Mouse (Mus musculus) megakaryocyte, embryonic 14.5 days (primary cell): ENCODE results near the gene Pip5k1a. TPM values are rescaled to one million over a fixed set of nuclear protein-coding genes. Genes with fewer than 3 reads are reported as not detected.
"Not testable (repeated sequence)": the region's sequence is repeated elsewhere in the genome, so short reads cannot be mapped to it uniquely, and the experiment has no call there.

ENCODE experiments used
- H3K27me3 ChIP-seq: replicated peaks from 2 replicates; pipeline ENCODE3; 2012; ENCODE audit warnings: inconsistent platforms
- H3K36me3 ChIP-seq: replicated peaks from 2 replicates; pipeline ENCODE3; 2012; ENCODE audit warnings: low read length, inconsistent platforms, mixed read lengths
- H3K4me1 ChIP-seq: 2 replicates; pipeline ENCODE4 v1.6.1; 2012; ENCODE audit warnings: inconsistent platforms
- H3K4me3 ChIP-seq: replicated peaks from 2 replicates; pipeline ENCODE3; 2012; ENCODE audit warnings: moderate library complexity, mild to moderate bottlenecking, inconsistent platforms
- H3K9me3 ChIP-seq: 2 replicates; pipeline ENCODE4 v1.6.1; 2012; ENCODE audit warnings: inconsistent platforms
- FLI1 ChIP-seq: IDR thresholded peaks from 2 replicates; pipeline ENCODE4 v1.6.1; 2012; ENCODE audit warnings: low read length, inconsistent platforms, mixed read lengths
- GATA1 ChIP-seq: IDR thresholded peaks from 3 replicates; pipeline ENCODE4 v1.6.1; 2012; ENCODE audit warnings: mixed read lengths, low read length, inconsistent platforms, borderline replicate concordance
- polyA plus RNA-seq: library from polyadenylated mRNA; stranded (reverse); fragments of >175 nt; gene quantifications from 2 replicates; pipeline ENCODE4 v1.2.3, GENCODE M21; 2012; ENCODE audit warnings: low replicate concordance; ENCODE audit not compliant: insufficient read depth

Gene Pip5k1a
- polyA plus RNA-seq, 1 experiment: 16.2 TPM

GRCm38 (mm10) chr3:95121580-95121979, 14.8 kb upstream of the Pip5k1a start:
- Histone ChIP-seq H3K36me3 (peaks cover 90% of the 10 kb centered on the region), H3K9me3 (no peaks in the 10 kb centered on the region), H3K4me3 (no peak overlapping the region), H3K27me3 (no peaks in the 10 kb centered on the region), H3K4me1 (peaks cover 49% of the 10 kb centered on the region)
- no peak for TF ChIP-seq GATA1
- TF ChIP-seq FLI1: no peak

DNA sequence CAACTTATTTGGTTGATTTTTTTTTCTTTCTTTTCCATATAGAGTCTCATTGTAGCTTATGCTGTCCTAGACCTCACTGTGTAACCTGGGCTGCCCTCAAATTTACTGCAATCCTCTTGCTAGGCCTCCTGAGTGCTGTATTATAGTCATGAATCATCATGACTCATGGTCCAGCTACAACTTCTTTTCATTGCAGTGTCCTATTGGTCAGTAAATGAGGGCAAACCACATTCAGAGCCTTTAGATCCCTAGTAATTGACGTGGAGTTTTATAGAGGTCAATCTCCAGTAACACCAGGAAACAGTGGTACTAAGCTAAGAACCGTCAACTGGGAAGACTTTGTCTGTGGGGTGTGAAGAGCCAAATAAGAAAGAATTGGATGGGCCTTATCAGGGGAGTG, 11.0 kb upstream of the Pip5k1a start:
- H3K27me3 ChIP-seq: no peaks in the 10 kb centered on the region
- peaks cover 57% of the 10 kb centered on the region for H3K4me1 ChIP-seq
- TF ChIP-seq GATA1: no peak
- no peak for TF ChIP-seq FLI1
- H3K4me3 ChIP-seq: peak overlapping the region; percentile 18
- H3K36me3 ChIP-seq: peaks cover 81% of the 10 kb centered on the region
- no peaks in the 10 kb centered on the region for H3K9me3 ChIP-seq

DNA sequence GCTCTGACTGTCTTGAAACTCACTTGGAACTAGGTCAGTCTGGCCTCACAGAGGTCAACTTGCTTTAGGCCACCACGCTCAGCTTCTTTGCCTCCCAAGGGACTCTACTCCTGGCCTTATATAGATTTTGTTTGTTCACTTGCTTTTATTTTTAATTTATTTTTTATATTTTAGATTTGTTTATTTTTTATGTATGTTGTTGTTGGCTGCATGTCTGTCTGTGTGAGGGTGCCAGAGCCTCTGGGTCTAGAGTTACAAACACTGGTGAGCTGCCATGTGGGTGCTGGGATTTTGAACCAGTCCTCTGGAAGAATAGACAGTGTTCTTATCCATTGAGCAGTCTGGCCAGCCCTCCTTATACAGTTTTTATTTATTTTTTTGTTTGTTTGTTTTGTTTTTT, 6.0 kb upstream of the Pip5k1a start:
- TF ChIP-seq GATA1 (no peak), FLI1 (no peak)
- Histone ChIP-seq H3K4me3 (peak overlapping the region; percentile 82), H3K36me3 (peaks cover 35% of the 10 kb centered on the region), H3K27me3 (no peaks in the 10 kb centered on the region), H3K9me3 (no peaks in the 10 kb centered on the region), H3K4me1 (peaks cover 49% of the 10 kb centered on the region)

GRCm38 (mm10) chr3:95110911-95111726, 4.4 kb upstream of the Pip5k1a start, which contains the start of gene Vps72:
Vps72 (plus strand) TSS chr3:95111022.
- Histone ChIP-seq H3K4me1 (peaks cover 38% of the 10 kb centered on the region), H3K27me3 (no peaks in the 10 kb centered on the region), H3K36me3 (peaks cover 25% of the 10 kb centered on the region), H3K4me3 (peak within 1 kb of the TSS; percentile 97), H3K9me3 (no peaks in the 10 kb centered on the region)
- no peak for TF ChIP-seq FLI1
- TF ChIP-seq GATA1: no peak

DNA sequence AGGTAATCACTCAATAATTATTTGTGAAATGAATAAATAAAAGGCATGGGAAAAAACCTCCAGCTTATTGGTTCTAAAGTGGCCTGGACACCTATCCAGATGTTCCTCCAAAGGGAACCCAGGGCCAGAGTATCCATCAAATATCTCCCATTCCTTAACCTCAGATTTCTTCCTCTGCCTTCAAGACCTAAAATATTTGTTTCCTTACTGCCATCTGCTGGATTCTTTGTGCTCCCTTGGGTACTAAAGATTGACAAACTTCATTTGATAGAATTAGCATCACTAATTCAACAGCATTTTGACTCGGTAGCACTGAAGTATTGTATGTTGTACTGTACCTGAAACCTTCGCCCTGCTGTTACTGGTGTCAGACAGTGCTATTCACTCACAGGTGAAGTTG, 1.2 kb upstream of the Pip5k1a start:
- TF ChIP-seq GATA1 (no peak), FLI1 (no peak)
- Histone ChIP-seq H3K36me3 (peaks cover 11% of the 10 kb centered on the region), H3K4me1 (peaks cover 45% of the 10 kb centered on the region), H3K9me3 (no peaks in the 10 kb centered on the region), H3K4me3 (no peak overlapping the region), H3K27me3 (no peaks in the 10 kb centered on the region)

DNA sequence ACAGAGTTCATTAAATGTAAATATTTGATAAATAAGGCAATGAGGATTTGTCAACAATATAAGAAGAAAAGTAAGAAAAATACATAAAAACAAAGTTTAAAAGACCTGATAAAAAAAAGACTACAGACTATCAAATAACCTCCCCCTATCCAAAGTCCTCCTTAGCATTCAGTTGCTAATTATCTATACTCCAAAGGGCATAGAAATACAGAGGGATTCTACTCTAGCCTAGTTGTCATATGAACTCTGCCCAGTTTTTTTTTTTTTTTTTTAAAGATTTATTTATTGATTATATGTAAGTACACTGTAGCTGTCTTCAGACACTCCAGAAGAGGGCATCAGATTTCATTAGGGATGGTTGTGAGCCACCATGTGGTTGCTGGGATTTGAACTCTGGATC, 578 bp upstream of the Pip5k1a start:
- not testable (repeated sequence) for H3K9me3 ChIP-seq, H3K27me3 ChIP-seq
- Histone ChIP-seq H3K4me3 (peak overlapping the region; percentile 98), H3K36me3 (peaks cover 14% of the 10 kb centered on the region), H3K4me1 (peaks cover 42% of the 10 kb centered on the region)

DNA sequence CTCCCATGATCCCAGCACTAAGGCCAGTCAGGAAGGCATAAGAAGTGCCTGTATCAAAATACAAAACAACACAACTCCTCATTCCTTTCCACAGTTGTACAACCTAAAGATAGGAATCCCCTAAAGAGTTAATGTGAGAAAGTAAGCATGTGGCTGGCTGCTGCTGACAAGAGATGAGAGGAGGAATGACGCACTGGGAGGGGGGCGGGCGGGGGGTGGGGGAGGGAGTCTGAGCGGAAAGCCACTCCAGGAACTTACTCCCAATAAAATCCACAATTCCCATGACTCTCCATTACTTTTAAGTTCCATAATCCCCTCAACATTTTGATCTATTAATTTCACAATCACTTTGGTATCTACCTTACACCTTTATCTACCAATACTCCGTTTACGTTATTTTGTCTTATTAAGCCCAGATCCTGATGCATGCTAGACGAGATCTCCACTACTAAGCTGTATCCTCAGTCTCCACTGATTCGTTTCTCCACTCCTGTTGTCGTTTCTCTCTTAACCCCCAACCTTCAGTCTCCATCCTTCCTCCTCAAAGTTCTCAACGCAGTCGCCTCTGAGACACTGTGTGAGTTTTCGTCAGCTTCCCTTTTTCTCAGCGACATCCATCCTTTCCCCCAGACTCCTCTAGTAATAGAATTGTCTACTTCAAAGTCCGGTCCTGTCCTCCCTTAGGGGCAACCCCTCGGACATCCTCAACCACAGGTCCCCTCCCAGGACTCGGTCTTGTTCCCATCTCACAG, 968 bp downstream of the Pip5k1a start:
- Histone ChIP-seq H3K27me3 (no peaks in the 10 kb centered on the region), H3K4me3 (peak overlapping the region; percentile 98), H3K9me3 (no peaks in the 10 kb centered on the region), H3K4me1 (peaks cover 53% of the 10 kb centered on the region), H3K36me3 (peaks cover 28% of the 10 kb centered on the region)
- TF ChIP-seq GATA1 (no peak), FLI1 (no peak)

DNA sequence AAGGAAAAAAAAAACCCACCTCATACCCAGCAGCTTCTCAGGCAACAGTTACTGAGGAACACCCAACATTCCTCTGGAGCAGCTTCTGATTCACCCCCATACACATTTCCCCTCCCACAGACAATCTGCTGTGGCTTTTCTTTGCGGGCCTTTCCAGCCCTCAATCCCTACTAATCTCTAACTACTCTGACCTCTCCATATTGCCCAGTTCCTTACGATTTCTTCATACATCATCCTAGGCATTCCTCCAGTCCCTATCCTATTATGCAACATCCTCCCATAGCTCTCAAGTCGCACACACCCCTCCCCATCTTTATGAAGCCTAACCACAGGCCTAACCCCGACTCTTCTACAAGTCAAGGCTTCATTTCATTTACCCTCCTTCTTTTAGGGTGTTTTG, 1.6 kb downstream of the Pip5k1a start:
- no peaks in the 10 kb centered on the region for H3K9me3 ChIP-seq
- TF ChIP-seq GATA1 (no peak), FLI1 (no peak)
- peaks cover 32% of the 10 kb centered on the region for H3K36me3 ChIP-seq
- peaks cover 56% of the 10 kb centered on the region for H3K4me1 ChIP-seq
- H3K4me3 ChIP-seq: peak overlapping the region; percentile 98
- H3K27me3 ChIP-seq: no peaks in the 10 kb centered on the region

DNA sequence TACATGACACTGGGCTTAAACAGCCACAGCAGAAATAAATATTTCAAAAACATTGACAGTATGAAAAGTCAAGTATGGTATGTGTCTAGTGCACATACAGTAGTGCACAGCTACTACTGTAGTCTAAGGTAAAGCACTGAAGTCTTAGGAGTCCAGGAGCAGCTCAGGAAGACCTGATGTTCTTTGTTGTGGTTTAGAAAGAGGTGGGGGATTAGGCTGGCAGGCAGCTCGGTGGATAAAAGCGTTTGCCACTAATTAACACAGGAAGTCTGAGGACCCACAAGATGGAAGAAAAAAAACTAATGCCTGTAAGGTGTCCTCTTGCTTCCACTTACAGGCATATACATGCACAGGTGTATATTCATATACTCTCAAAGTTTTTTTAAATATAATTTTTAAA, 5.9 kb downstream of the Pip5k1a start:
- Histone ChIP-seq H3K9me3 (no peaks in the 10 kb centered on the region), H3K36me3 (peaks cover 65% of the 10 kb centered on the region)

DNA sequence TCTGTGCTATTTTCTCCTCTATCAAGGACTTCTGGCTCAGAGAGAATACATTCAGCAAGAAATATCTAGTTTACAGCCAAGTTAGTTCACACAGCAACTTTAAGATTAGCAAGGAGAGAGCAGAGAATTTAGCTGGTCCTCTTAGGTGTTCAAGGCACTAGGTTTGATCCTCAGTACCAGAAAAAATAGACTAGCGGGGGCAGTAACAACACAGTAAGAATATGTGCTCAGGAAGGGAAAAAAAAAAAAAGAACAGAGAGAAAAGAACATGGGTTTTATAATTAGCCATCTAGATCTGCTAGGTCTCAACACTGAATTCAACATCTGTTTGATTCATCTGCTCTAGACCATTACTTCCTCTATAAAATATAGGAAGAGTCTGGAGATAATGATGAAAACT, 18.7 kb downstream of the Pip5k1a start:
- Histone ChIP-seq H3K9me3 (no peaks in the 10 kb centered on the region), H3K4me1 (peaks cover 13% of the 10 kb centered on the region), H3K36me3 (peaks cover 60% of the 10 kb centered on the region), H3K27me3 (no peaks in the 10 kb centered on the region), H3K4me3 (no peak overlapping the region)
- TF ChIP-seq FLI1 (no peak), GATA1 (no peak)

More for the DNA sequence above, 5.9 kb downstream of the Pip5k1a start:
- Histone ChIP-seq H3K4me1 (peaks cover 74% of the 10 kb centered on the region), H3K27me3 (no peaks in the 10 kb centered on the region), H3K4me3 (peak overlapping the region; percentile 23)
- TF ChIP-seq GATA1 (no peak), FLI1 (no peak)
